Mouse (Mus musculus) cerebellum, adult 18-20 months (tissue): ENCODE measurements around the gene Pxdn.

Source experiments
- DNase-seq, 2 experiments: peaks; one replicate each; pipeline ENCODE4 v3.0.0; 2021

Gene Pxdn

GRCm38 (mm10) chr12:29953999-29954398 is 16.6 kb downstream of the Pxdn start:
- no peak for DNase-seq

- no peak for DNase-seq
Measured at GRCm38 (mm10) chr12:29954464-29954863, 17.1 kb downstream of the Pxdn start.

- DNase-seq, result no peak
Measured at GRCm38 (mm10) chr12:29956969-29957368, 19.6 kb downstream of the Pxdn start.

DNA sequence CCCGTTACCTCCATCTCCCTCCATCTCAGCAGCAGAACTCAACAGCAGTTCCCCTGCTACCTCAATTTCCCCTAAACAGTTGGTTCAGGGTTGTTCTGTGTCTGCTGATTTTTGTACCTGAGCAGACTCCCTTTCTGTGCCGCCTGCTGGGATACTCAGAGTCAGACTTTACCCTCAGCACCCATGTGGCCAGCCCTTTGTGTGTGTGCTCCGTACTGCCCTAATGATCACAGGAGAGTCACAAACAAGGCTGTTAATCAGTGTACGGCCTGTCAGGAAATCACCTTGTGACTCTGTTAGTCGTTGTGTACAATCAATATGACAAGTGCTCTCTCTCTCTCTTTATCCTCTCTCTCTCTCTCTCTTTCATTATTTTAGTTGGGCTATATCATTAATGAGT is 21.2 kb downstream of the Pxdn start:
- DNase-seq, result no peak

- no peak for DNase-seq
Measured at GRCm38 (mm10) chr12:29961041-29961440, 23.6 kb downstream of the Pxdn start.

DNA sequence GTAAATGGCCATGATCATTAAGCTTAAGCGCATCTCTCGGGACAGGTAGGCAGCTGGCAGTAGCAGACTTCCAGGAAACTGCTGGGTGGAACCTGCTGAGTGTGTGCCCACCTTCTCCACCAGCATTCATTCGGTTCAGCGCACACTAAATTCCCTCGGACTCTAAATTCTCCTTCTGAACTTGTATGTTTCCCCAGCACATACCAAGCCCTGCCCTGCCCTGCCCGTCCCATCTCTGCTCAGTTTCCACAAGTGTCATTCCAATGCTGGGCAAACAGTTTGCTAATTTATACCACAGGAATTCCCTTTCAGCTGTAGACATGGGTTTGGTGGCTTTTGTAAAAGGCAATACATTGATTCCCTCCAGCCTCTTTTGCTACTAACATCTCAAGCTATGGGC is 27.6 kb downstream of the Pxdn start:
- no peak for DNase-seq

DNA sequence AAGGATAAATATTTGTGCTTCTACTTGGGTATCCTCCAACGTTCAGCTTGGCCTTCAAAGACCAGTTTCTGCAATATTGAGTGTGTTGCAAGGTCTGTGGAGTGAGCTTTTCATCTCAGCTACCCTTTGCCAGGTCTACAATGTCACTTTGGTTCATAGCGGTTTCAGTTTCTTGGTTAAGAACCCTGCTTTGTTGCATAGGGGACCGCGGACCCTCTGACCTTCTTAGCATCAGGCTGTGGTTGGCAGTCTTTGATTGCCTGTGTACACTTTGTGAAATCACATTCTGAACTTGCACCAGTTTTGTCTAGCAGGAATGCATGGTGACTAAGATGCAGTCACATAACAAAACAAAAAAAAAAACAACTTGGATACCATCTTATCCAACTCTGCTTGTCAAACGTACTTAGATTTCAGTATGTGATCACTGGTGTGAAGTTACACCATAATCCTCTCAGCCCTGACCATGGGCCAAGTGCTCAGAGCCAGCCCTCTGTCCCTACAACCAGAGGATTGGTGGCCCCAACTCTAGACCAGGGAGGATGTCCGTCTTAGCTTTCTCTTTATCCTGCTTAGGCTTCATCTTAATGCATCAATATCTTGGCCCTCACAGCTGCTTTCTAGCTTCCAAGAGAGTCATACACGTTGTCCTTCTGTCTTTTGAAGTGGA is 34.5 kb downstream of the Pxdn start:
- no peak for DNase-seq

- DNase-seq, result no peak
Measured at GRCm38 (mm10) chr12:29972533-29972932, 35.1 kb downstream of the Pxdn start.

GRCm38 (mm10) chr12:29980076-29980475 is 42.7 kb downstream of the Pxdn start:
- no peak for DNase-seq

DNA sequence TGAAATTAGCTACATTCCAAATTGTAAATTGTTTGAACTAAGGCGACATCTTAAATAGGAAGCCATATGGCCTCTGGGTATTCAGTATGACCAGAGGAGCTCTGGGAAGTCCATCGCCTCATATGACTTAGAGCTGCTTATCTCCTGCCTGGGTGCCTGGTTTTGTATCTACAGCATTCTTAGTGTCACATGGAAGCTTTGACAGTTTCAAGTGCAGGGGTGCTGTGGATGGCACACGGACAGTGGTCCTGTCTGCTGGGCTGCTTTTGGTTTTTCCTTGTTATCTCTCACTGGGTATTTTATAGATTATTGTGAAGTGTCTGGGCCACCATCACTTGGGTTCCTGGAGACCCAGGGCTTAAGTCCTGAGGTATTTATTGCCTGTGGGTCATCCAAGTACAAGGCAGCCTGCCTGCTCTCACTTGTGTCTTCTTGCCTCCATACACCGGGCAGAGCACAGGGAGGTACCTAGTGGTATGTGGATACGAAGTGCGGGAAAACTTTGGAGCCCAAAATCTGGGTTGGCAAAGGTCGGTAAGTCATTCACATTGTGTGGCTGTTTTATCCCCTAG is 44.4 kb downstream of the Pxdn start:
- DNase-seq, result no peak

DNA sequence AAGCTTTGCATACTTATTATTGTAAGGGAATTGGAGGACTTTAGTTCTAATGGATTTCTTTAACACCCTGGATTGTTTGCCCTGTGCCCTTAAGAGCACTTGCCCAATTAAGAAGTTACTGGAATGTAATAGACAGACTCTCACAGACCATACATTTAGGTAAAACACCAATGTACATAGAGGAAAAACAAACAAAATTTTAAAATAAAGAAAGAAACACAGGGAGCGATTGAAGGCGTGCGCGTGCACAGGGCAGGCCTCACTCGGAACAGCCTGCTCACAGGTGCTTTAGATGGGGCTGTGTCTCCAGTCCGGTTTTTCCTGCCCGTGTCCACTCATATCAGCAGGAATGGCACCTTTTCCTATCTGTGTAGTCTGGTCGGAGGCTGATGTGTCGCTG is 45.8 kb downstream of the Pxdn start:
- no peak for DNase-seq

DNA sequence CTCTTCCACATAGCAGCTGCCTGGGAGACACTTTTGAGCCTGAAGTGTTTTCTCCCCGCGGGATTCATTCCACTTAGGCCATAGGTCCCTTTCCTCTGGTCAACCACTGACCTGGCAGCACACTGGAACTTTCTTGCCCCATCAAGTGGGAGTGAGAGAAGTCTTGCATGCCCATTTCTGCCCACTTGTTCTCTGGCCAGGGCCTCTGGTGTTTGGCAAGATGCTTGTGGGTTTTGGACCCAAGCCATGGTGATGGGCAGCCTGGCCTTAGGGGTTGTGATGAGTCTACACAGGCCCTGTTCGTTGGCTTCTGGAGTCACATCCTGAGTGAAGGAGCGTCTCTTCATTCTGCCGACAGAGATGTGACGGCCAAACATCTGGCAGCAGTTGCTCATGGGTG is 47.7 kb downstream of the Pxdn start:
- no peak for DNase-seq

DNA sequence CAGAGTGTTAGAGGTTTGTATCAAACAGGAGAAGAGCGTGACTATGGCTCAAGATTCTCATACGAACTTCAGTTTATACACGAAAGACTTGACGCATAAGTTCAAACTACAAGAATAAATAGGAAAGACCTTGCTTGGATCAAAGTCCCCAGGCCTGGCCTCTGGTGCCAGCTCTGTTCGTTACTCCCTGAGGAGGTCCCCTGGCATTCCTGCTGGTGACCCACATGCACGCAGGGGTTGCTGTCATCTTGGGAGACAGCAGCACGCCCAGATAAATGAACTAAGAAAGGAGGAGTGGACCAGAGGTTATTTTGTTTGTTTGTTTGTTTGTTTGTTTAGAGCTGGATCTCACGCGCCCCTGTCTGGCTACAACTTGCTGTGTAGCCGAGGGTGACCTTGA is 48.8 kb downstream of the Pxdn start:
- no peak for DNase-seq

GRCm38 (mm10) chr12:29998895-29999294 is 61.5 kb downstream of the Pxdn start:
- DNase-seq, result no peak

DNA sequence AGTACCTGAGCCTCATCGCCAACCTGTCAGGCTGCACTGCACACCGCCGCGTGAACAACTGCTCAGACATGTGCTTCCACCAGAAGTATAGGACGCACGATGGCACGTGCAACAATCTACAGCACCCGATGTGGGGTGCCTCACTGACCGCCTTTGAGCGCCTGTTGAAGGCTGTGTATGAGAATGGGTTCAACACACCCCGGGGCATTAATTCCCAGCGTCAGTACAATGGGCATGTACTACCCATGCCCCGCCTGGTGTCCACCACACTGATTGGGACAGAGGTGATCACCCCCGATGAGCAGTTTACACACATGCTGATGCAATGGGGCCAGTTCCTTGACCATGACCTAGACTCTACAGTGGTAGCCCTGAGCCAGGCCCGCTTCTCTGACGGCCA is 64.5 kb downstream of the Pxdn start:
- no peak for DNase-seq

DNA sequence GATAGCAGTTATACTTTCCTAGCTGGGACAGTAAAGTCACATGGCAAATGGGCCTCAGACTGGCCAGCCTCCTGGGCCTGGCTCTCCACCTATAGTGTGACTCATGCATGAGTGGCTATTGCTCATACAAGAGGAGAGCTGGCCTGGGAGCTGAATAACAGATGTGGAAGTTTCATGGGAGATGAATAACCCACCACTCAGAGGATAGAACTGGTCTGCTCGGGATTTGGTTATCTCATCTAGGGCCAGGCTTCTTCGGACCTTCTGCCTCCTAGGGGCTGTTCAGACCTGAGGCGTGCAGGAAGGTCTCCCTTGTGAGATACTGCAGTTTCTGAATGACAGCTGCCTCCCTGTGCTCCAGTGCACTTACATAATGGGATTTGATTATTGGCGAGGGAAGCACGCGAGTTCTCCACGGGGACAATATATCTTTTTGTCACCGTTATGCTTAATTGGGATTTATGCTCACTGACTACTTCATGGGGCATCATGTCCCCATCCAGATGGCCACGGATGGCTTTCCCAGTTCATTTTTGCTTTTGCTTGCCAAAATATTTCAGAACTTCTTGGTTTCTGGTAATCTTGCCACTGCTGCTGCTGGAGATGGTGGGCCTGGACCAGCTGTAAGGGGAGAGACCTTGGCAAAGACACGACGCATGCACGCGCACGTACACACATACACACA is 66.4 kb downstream of the Pxdn start:
- DNase-seq, result no peak

DNA sequence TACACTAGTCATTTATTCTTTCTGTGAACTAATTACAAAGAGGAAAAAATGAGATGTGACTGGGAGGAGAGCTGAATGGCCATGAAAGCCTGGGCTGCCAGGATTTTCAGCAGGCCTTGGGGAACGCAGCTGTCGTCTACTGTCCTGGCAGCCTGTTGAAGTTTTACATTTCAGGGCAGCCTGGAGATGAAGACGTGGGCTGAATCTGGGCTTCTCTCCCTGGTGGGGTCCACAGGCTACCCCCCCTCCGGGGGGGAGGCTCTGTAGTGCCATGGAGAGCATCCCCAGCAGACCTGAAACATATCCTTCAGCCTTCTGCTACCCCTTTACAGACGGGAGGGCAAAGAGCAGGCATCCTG is 66.9 kb downstream of the Pxdn start:
- DNase-seq, result no peak

DNA sequence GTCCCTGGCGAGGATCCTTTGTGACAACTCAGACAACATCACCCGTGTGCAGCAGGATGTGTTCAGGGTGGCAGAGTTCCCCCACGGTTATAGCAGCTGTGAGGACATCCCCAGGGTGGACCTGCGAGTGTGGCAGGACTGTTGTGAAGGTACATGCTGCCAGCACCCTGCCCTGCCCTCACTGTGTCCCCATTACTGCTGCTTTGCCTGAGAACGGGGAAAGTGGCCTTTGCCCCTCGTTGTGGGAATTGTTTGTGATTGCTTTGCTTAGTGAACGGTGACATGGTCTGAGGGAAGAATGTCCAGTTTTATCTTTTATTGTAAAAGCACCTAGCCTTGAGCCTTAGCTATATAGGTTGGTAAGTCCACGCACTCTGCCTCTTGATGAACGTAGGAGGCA is 69.2 kb downstream of the Pxdn start:
- DNase-seq, result no peak

GRCm38 (mm10) chr12:30008741-30009140 is 71.3 kb downstream of the Pxdn start:
- DNase-seq, result no peak

- DNase-seq, result no peak
Measured at GRCm38 (mm10) chr12:30015501-30015900, 78.1 kb downstream of the Pxdn start.

GRCm38 (mm10) chr12:30017131-30017530 is 79.7 kb downstream of the Pxdn start:
- no peak for DNase-seq

DNA sequence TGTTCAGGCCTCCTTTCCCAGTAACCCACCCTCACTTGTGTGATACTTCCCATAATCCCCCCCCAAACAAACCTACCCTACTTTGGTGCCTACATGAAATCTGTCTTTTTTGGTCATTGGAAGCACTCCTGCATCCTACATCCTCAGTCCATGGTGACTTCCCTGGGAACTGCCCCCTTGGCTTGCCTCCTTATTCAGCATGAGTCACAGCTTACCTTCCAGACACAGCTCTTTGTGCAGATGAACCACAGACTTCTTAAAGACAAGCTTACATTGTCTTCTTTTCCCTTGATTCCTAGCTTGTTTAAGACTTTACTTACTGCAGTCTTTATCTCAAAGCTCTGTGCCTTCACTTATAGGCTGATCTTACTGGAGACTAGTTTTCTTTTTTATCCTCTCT is 83.0 kb downstream of the Pxdn start:
- DNase-seq, result no peak

- no peak for DNase-seq
Measured at GRCm38 (mm10) chr12:30023491-30023890, 86.1 kb downstream of the Pxdn start.

- no peak for DNase-seq
Measured at GRCm38 (mm10) chr12:30024264-30024825, 86.9 kb downstream of the Pxdn start.
